Mouse (Mus musculus) limb, embryonic 10.5 days (tissue): Measurements from ENCODE around the gene Pde4a. TPM values are rescaled to one million over a fixed set of nuclear protein-coding genes. Genes with fewer than 3 reads are reported as not detected.

Experiments
- DNase-seq: peaks from one replicate; pipeline ENCODE4 v3.0.0-alpha.2; 2017; ENCODE audit warnings: low spot score
- H3K27ac ChIP-seq: fragments of 300-500 bp; sonication (generic); 2 replicates; pipeline ENCODE4 v1.5.1; 2016; ENCODE audit warnings: mild to moderate bottlenecking
- H3K27me3 ChIP-seq: fragments of 300-500 bp; sonication (generic); 2 replicates; pipeline ENCODE4 v1.6.1; 2016; ENCODE audit warnings: low read depth, mild to moderate bottlenecking; ENCODE audit not compliant: poor library complexity, severe bottlenecking
- H3K36me3 ChIP-seq: fragments of 300-500 bp; sonication (generic); 2 replicates; pipeline ENCODE4 v1.6.1; 2016; ENCODE audit warnings: mild to moderate bottlenecking, moderate library complexity
- H3K4me1 ChIP-seq: fragments of 300-500 bp; sonication (generic); 2 replicates; pipeline ENCODE4 v1.6.1; 2016
- H3K4me3 ChIP-seq: fragments of 300-500 bp; sonication (generic); 2 replicates; pipeline ENCODE4 v1.5.1; 2016; ENCODE audit warnings: mild to moderate bottlenecking, moderate library complexity
- H3K9me3 ChIP-seq: fragments of 300-500 bp; sonication (generic); replicated peaks from 2 replicates; pipeline ENCODE4 v1.6.1; 2016; ENCODE audit warnings: mild to moderate bottlenecking
- WGBS: fragments of 180-500 bp; shearing (Covaris S2); methylation state at CpG from one replicate; pipeline ENCODE4 v1.1.7; 2016; 5-methylcytosine and 5-hydroxymethylcytosine counted together
- polyA plus RNA-seq: library from polyadenylated mRNA; unstranded; fragments of >200 nt; fragmentation: Nextera tagmentation; extraction: Ambion mirVana; gene quantifications from 2 replicates; pipeline ENCODE4 v1.2.1, GENCODE M21; 2016

The Pde4a gene
- polyA plus RNA-seq, 1 experiment from 2014 or later: 4.5 TPM

DNA sequence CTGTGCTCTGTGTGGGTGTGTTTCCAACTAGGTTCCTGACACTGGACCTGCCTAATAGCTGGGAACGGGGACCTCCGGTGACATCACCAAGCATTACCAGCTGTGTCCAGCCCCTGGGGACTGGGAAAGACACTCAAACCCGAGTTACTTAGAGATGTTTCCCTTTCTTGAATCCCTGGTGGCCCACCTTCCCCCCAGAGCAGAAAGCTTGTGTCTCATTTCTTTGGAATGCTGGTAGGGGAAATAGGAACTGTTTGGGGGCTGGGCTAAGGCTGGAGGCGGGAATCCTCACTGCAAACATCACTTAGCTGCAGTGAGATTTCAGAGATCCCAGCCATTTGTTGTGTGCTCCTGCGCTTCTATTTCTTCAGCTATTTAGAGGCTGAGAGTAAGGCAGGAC is 11.7 kb upstream of the Pde4a start:
- peak; percentile 57 for DNase-seq
- H3K27ac ChIP-seq: peak overlapping the region; percentile 80
- H3K36me3 ChIP-seq: no peaks in the 10 kb centered on the region
- peak overlapping the region; percentile 51 for H3K4me3 ChIP-seq
- 10% methylated on average over 5 of the region's 5 CpGs for WGBS
- H3K4me1 ChIP-seq: peaks cover 31% of the 10 kb centered on the region
- H3K27me3 ChIP-seq: no peaks in the 10 kb centered on the region
- no peaks in the 10 kb centered on the region for H3K9me3 ChIP-seq

DNA sequence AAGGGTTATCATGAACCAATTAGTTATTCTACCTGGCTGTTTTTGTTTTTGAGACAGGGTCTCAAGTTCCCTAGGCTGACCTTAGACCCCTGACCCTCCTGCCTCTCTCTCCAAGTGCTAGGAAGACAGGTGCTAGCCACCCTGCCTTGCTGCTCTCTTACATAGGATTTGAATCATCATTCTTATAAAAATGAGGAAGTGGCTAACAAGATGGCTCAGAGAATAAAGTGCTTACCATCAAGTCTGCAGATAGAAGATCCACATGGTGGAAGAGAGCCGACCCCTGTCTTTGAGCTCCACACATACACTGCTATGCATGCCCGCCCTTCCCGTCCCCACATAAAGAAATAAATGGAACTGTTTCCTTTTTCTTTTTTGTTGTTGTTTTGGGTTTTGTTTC is 10.7 kb upstream of the Pde4a start:
- Histone ChIP-seq H3K4me1 (peaks cover 26% of the 10 kb centered on the region), H3K27ac (no peak overlapping the region), H3K27me3 (no peaks in the 10 kb centered on the region), H3K4me3 (no peak overlapping the region), H3K9me3 (no peaks in the 10 kb centered on the region), H3K36me3 (no peaks in the 10 kb centered on the region)
- 91% methylated on average over 3 of the region's 3 CpGs for WGBS
- DNase-seq: no peak

- WGBS: under 1% methylated on average over 52 of the region's 52 CpGs
- peaks cover 60% of the 10 kb centered on the region for H3K27me3 ChIP-seq
- peak overlapping the region; percentile 84 for H3K27ac ChIP-seq
- peak overlapping the region; percentile 63 for H3K4me3 ChIP-seq
- H3K9me3 ChIP-seq: no peaks in the 10 kb centered on the region
- DNase-seq: peak; percentile 92
- no peaks in the 10 kb centered on the region for H3K36me3 ChIP-seq
- H3K4me1 ChIP-seq: peaks cover 38% of the 10 kb centered on the region
Observed at GRCm38 (mm10) chr9:21161209-21161909, 4.2 kb upstream of the Pde4a start.

DNA sequence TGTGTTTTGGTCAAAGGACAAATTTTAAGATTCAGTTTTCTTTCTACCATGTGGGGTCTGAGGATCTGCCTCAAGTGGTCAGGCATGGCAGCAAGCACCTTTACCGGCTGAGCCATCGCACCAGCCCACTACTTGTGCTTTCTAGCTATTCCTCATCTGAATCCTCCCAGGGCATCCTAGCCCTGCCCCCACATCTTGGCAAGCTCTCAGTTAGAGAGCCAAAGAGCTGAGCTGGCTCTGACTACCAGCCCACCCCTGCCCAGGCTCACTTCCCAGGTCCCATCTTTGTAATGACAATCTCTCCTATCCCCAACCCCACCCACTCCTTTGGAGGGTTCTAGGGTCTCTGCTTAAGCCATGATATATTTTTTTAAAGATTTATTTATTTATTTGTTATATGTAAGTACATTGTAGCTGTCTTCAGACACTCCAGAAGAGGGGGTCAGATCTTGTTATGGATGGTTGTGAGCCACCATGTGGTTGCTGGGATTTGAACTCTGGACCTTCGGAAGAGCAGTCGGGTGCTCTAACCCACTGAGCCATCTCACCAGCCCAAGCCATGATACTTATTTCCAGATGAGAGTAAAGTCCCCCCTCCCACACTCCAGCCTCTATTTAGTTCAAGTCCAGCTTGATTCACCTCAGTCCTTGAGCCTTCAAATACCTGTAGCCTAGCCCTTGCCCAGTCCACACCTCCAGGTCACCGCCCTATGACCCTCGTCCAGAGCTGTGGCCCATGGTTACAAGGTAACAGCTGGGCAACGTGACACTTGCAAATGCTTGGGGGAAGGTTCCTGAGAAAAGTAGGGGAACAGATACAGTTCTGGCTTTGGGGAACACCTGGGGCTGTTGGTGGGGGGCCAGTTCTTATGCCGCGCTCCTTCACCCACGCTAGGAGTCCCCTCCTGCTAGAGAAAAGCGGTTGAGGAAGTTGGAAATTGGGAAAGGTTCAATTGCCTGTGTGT is 2.1 kb upstream of the Pde4a start:
- Histone ChIP-seq H3K36me3 (no peaks in the 10 kb centered on the region), H3K27me3 (peaks cover 70% of the 10 kb centered on the region), H3K4me1 (peaks cover 58% of the 10 kb centered on the region), H3K9me3 (no peaks in the 10 kb centered on the region), H3K27ac (no peak overlapping the region), H3K4me3 (peak overlapping the region; percentile 34)
- 33% methylated on average over 11 of the region's 11 CpGs for WGBS
- DNase-seq: no peak

DNA sequence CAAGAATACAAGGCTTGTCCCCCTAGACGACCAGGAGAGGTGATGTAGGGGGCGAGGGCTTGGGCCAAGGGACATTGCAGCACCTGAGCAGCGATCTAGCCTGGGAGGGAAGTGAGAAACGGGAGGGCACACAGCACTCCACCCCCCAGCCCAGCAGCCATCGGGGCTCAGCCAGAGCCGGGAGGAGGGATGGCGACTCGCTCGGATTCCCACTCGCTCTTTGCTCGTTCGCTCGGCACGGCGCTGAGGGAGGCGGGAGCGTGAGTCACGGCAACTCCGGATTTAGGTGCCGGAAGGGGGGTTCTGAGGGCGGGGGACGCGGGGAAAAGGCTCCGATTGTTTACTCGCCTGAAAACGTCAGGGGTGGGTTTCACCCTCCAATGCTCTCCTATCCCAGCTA is 1.4 kb upstream of the Pde4a start:
- peak; percentile 57 for DNase-seq
- no peaks in the 10 kb centered on the region for H3K9me3 ChIP-seq
- peaks cover 70% of the 10 kb centered on the region for H3K27me3 ChIP-seq
- H3K36me3 ChIP-seq: no peaks in the 10 kb centered on the region
- no peak overlapping the region for H3K27ac ChIP-seq
- under 1% methylated on average over 26 of the region's 26 CpGs for WGBS
- H3K4me1 ChIP-seq: peaks cover 65% of the 10 kb centered on the region
- H3K4me3 ChIP-seq: peak overlapping the region; percentile 34

- H3K27ac ChIP-seq: peak overlapping the region; percentile 87
- H3K27me3 ChIP-seq: peaks cover 62% of the 10 kb centered on the region
- peaks cover 64% of the 10 kb centered on the region for H3K4me1 ChIP-seq
- peak overlapping the region; percentile 63 for H3K4me3 ChIP-seq
- DNase-seq: peak; percentile 78
- WGBS: 1% methylated on average over 46 of the region's 47 CpGs
- no peaks in the 10 kb centered on the region for H3K9me3 ChIP-seq
- H3K36me3 ChIP-seq: no peaks in the 10 kb centered on the region
Observed at GRCm38 (mm10) chr9:21165952-21166451, 488 bp downstream of the Pde4a start.

- Histone ChIP-seq H3K27ac (peak overlapping the region; percentile 87), H3K27me3 (peaks cover 58% of the 10 kb centered on the region), H3K36me3 (no peaks in the 10 kb centered on the region), H3K4me1 (peaks cover 59% of the 10 kb centered on the region), H3K9me3 (no peaks in the 10 kb centered on the region), H3K4me3 (peak overlapping the region; percentile 63)
- DNase-seq: no peak
- WGBS: 29% methylated on average over 3 of the region's 3 CpGs
Observed at GRCm38 (mm10) chr9:21166516-21166915, 1.0 kb downstream of the Pde4a start.

GRCm38 (mm10) chr9:21167140-21168097 is 1.9 kb downstream of the Pde4a start:
- Histone ChIP-seq H3K9me3 (no peaks in the 10 kb centered on the region), H3K36me3 (no peaks in the 10 kb centered on the region), H3K4me1 (peaks cover 56% of the 10 kb centered on the region), H3K27ac (peak overlapping the region; percentile 87), H3K4me3 (peak overlapping the region; percentile 44), H3K27me3 (peaks cover 49% of the 10 kb centered on the region)
- 49% methylated on average over 10 of the region's 10 CpGs for WGBS
- DNase-seq: peak; percentile 64

DNA sequence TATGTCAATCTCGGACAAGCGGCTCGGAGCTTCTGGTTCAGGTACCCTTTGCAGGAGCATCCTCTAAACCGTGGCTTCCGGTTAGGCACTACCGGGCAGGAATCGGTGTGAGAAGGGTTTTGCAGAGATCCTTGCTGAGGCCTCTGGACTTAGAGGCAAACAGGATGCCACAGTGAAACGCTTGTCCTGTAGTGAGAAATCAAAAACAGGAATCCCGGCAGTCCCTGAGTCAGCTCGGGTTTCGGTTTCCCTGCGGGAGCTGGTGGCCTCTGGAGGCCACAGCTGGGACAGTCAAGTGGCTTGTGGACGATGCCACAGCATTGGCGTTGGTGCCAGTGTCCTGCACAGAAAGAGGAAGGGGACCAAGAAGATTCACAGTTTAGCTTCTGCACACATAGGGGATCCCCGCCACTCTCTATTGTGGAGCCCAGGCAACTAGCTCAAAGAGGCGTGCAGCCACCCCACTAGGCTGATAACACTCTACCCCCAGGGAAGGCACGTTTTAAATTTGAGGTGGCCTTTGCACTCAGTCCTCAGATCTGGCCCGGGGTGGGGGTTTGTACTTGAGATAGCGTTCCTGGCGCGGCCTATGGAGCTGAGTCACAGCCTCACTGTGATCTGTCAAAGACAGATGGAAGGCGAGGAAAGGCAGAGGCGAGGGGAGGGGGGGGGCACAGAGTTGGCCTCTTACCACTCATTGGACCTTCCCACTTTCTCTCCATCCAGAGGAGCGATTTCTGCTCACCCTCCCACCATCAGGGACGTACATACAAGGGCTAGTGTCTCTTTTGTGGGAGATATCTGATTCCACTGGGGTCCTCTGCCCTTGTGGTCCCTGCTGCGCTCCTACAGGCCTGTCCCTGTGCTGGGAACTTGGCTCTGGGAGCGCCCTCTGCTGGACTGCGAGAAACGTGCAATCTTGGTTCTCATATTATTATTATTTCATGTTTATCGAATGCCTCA is 2.9 kb downstream of the Pde4a start:
- 5% methylated on average over 30 of the region's 30 CpGs for WGBS
- Histone ChIP-seq H3K9me3 (no peaks in the 10 kb centered on the region), H3K4me1 (peaks cover 56% of the 10 kb centered on the region), H3K27me3 (peaks cover 39% of the 10 kb centered on the region), H3K36me3 (no peaks in the 10 kb centered on the region), H3K4me3 (peak overlapping the region; percentile 44), H3K27ac (peak overlapping the region; percentile 87)
- DNase-seq: peak; percentile 88

DNA sequence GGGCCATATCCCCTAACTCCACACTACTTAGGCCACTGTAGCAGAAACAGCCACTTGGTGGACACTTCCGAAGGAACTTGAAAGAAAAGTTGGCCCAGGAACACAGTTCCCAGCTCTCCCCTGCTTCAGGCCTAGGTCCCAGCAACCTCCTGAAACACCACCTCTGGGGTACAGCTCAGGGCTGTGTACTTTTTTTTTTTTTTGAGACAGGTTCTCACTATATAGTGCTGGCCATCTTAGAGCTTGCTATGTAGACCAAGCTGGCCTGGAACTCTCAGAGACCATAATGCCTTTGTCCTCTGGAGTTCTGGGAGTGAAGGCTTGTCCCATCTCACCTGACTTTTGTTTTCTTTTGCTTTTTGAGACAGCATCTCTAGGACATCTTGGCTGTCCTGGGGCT is 3.6 kb downstream of the Pde4a start:
- H3K27ac ChIP-seq: peak overlapping the region; percentile 87; the same call in 1 of the 2 replicates
- 41% methylated on average over 1 of the region's 1 CpGs for WGBS
- peaks cover 31% of the 10 kb centered on the region for H3K27me3 ChIP-seq
- H3K4me1 ChIP-seq: peaks cover 50% of the 10 kb centered on the region
- H3K9me3 ChIP-seq: no peaks in the 10 kb centered on the region
- no peaks in the 10 kb centered on the region for H3K36me3 ChIP-seq
- no peak for DNase-seq
- H3K4me3 ChIP-seq: peak overlapping the region; percentile 44; the same call in 1 of the 2 replicates

DNA sequence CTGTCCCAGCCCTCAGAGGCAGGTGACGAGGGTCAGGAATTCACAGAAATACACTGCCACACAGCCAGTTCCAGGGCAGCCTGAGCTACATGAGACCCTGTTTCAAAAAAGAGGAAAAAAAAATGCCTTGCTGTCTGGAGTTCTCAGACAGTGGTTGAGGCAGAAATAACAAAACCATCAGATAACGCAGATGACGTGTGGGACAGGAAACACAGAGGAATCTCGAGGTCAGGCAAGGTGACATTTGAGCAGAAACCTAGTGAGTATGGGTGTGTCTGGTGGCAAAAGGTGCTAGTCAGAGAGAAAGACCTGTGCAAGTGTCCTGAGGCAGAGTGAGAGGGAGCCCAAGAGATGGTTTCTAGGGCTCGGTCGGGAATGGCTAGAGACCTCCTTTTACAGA is 6.8 kb downstream of the Pde4a start:
- DNase-seq: no peak
- H3K4me3 ChIP-seq: no peak overlapping the region
- H3K36me3 ChIP-seq: no peaks in the 10 kb centered on the region
- H3K4me1 ChIP-seq: peaks cover 19% of the 10 kb centered on the region
- WGBS: 79% methylated on average over 6 of the region's 6 CpGs
- H3K27me3 ChIP-seq: no peaks in the 10 kb centered on the region
- no peak overlapping the region for H3K27ac ChIP-seq
- H3K9me3 ChIP-seq: no peaks in the 10 kb centered on the region
